Mouse (Mus musculus): Measurements from ENCODE around the gene Cxcl3. TPM values are rescaled to one million over a fixed set of nuclear protein-coding genes. Genes with fewer than 3 reads are reported as not detected.

The Cxcl3 gene
- 0.04 and 0.07 TPM in 2 replicates for polyA plus RNA-seq (2012)

- Histone ChIP-seq H3K4me3 (replicated peaks) (no peak within 1 kb of the TSS), H3K27me3 (ENCODE audit: control insufficient read depth) (peaks cover 3% of the 10 kb centered on the region; the same call in 1 of the 2 replicates), H3K36me3 (ENCODE audit: control insufficient read depth) (no peaks in the 10 kb centered on the region), H3K9me3 (ENCODE audit: control insufficient read depth, low read length) (no peaks in the 10 kb centered on the region), H3K4me1 (ENCODE audit: control insufficient read depth) (no peaks in the 10 kb centered on the region)
- no peak for TF ChIP-seq TAL1 (IDR thresholded peaks at IDR 0.05; ENCODE audit: low read length)
- no peak for TF ChIP-seq GATA1 (IDR thresholded peaks at IDR 0.05; ENCODE audit: low read length)
Observed at GRCm38 (mm10) chr5:90785659-90786588, at the start of gene Cxcl3. Gene Cxcl3 (plus strand): TSS chr5:90786103.

DNA sequence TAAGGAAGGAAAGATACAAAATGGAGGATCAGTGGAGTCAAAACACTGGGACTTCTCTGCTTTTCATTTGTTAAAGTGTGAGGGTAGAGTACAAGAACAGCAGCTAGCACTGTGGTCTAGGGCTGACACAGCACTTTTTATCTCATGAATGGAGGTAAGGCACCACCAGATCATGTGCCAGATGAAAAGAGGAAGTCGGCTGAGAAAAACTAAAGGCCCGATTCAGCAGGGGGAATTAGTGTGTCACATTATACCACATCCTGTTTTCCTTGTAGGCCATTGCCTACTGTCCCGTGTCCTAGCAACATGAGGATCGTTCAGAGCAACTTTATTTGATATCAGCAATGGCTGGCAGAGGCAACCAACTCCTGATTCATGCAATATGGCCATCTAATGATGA is 43.9 kb upstream of the Cxcl3 start:
- TF ChIP-seq TAL1 (IDR thresholded peaks at IDR 0.05; ENCODE audit: low read length) (no peak), GATA1 (IDR thresholded peaks at IDR 0.05; ENCODE audit: low read length) (no peak)
- no peaks in the 10 kb centered on the region for H3K36me3 ChIP-seq (ENCODE audit: control insufficient read depth)

GRCm38 (mm10) chr5:90753934-90754333 is 32.0 kb upstream of the Cxcl3 start:
- no peaks in the 10 kb centered on the region for H3K9me3 ChIP-seq (ENCODE audit: control insufficient read depth, low read length)
- TF ChIP-seq TAL1 (IDR thresholded peaks at IDR 0.05; ENCODE audit: low read length) (no peak), GATA1 (IDR thresholded peaks at IDR 0.05; ENCODE audit: low read length) (no peak)
- no peaks in the 10 kb centered on the region for H3K36me3 ChIP-seq (ENCODE audit: control insufficient read depth)
- H3K4me1 ChIP-seq (ENCODE audit: control insufficient read depth): no peaks in the 10 kb centered on the region
- H3K4me3 ChIP-seq (replicated peaks): no peak overlapping the region
- H3K27me3 ChIP-seq (ENCODE audit: control insufficient read depth): peaks cover 1% of the 10 kb centered on the region

More for the DNA sequence above, 43.9 kb upstream of the Cxcl3 start:
- Histone ChIP-seq H3K4me3 (replicated peaks) (no peak overlapping the region), H3K9me3 (ENCODE audit: control insufficient read depth, low read length) (no peaks in the 10 kb centered on the region), H3K4me1 (ENCODE audit: control insufficient read depth) (no peaks in the 10 kb centered on the region), H3K27me3 (ENCODE audit: control insufficient read depth) (no peaks in the 10 kb centered on the region)

GRCm38 (mm10) chr5:90758020-90758605 is 27.8 kb upstream of the Cxcl3 start:
- peaks cover 11% of the 10 kb centered on the region for H3K27me3 ChIP-seq (ENCODE audit: control insufficient read depth)
- no peak overlapping the region for H3K4me3 ChIP-seq (replicated peaks)
- no peaks in the 10 kb centered on the region for H3K9me3 ChIP-seq (ENCODE audit: control insufficient read depth, low read length)
- no peaks in the 10 kb centered on the region for H3K36me3 ChIP-seq (ENCODE audit: control insufficient read depth)
- TF ChIP-seq TAL1 (IDR thresholded peaks at IDR 0.05; ENCODE audit: low read length): no peak
- no peak for TF ChIP-seq GATA1 (IDR thresholded peaks at IDR 0.05; ENCODE audit: low read length)
- H3K4me1 ChIP-seq (ENCODE audit: control insufficient read depth): no peaks in the 10 kb centered on the region

DNA sequence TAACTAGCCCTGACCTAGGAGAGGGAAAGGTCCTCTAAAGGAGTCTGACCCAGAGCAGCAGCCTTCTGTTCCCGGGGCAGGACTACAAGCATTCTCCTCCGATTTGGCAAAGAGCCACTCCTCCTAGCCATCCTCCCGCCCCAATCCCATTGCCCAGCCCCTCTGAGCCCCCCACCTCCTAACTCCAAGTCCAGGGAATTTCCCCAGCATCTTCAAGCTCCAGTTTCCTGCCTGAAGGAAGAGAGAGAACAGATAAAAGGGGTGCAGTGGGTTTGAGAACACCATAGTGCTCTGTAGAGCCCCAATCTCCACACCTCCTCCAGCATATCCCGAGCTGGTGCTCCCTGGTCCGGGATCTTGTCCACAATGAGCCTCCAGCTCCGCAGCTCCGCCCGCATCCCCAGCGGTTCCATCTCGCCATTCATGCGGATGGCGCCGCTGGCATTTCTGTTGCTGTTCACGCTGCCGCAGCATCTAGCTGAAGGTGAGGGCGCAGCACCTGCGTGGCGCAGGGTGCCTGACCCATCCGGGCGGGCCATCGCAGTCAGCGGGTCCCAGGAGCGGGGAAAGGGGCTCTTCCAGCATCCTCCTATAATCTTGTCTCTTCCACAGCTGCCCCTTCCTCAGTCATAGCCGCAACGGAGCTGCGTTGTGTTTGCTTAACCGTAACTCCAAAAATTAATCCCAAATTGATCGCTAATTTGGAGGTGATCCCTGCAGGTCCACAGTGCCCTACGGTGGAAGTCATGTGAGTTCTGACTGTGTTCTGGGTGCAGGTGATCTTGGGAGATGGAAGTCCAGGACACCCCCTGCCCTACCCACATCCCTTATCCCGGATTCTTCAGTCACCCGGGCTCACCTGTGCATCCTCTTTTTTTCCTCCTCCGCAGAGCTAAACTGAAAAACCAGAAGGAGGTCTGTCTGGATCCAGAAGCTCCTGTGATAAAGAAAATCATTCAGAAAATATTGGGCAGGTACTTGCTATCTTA is 26.5 kb upstream of the Cxcl3 start, which contains the start of gene Cxcl5:
Gene Cxcl5, plus strand, starts transcription at position 284 of the 989 bp plus-strand sequence.
- H3K4me3 ChIP-seq (replicated peaks): no peak within 1 kb of the TSS
- no peaks in the 10 kb centered on the region for H3K9me3 ChIP-seq (ENCODE audit: control insufficient read depth, low read length)
- no peak for TF ChIP-seq TAL1 (IDR thresholded peaks at IDR 0.05; ENCODE audit: low read length)
- no peak for TF ChIP-seq GATA1 (IDR thresholded peaks at IDR 0.05; ENCODE audit: low read length)
- H3K27me3 ChIP-seq (ENCODE audit: control insufficient read depth): peaks cover 11% of the 10 kb centered on the region
- no peaks in the 10 kb centered on the region for H3K36me3 ChIP-seq (ENCODE audit: control insufficient read depth)
- no peaks in the 10 kb centered on the region for H3K4me1 ChIP-seq (ENCODE audit: control insufficient read depth)

GRCm38 (mm10) chr5:90760303-90760702 is 25.6 kb upstream of the Cxcl3 start:
- TF ChIP-seq GATA1 (IDR thresholded peaks at IDR 0.05; ENCODE audit: low read length) (no peak), TAL1 (IDR thresholded peaks at IDR 0.05; ENCODE audit: low read length) (no peak)
- no peak overlapping the region for H3K4me3 ChIP-seq (replicated peaks)
- no peaks in the 10 kb centered on the region for H3K36me3 ChIP-seq (ENCODE audit: control insufficient read depth)
- H3K4me1 ChIP-seq (ENCODE audit: control insufficient read depth): no peaks in the 10 kb centered on the region
- H3K27me3 ChIP-seq (ENCODE audit: control insufficient read depth): peaks cover 11% of the 10 kb centered on the region
- H3K9me3 ChIP-seq (ENCODE audit: control insufficient read depth, low read length): no peaks in the 10 kb centered on the region

DNA sequence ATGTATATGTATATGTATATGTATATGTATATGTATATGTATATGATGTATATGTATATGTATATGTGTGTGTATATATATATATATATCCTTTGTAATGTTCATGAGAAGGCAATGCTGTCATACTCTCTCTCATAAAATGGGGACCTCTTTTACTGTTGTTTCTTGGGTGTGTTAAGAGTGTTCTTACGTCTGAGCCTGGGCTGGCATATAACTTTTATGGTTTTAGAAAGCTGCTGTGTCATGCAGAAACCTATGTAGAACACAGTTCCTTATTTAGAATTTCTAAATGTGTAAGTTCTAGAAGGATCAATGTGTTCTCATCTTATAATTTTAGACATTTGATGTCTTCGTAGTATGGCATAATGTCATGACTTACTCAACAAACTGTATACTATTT is 25.1 kb upstream of the Cxcl3 start:
- TF ChIP-seq TAL1 (IDR thresholded peaks at IDR 0.05; ENCODE audit: low read length) (no peak), GATA1 (IDR thresholded peaks at IDR 0.05; ENCODE audit: low read length) (no peak)
- no peaks in the 10 kb centered on the region for H3K4me1 ChIP-seq (ENCODE audit: control insufficient read depth)
- peaks cover 11% of the 10 kb centered on the region for H3K27me3 ChIP-seq (ENCODE audit: control insufficient read depth)
- no peaks in the 10 kb centered on the region for H3K9me3 ChIP-seq (ENCODE audit: control insufficient read depth, low read length)
- H3K36me3 ChIP-seq (ENCODE audit: control insufficient read depth): no peaks in the 10 kb centered on the region
- no peak overlapping the region for H3K4me3 ChIP-seq (replicated peaks)

DNA sequence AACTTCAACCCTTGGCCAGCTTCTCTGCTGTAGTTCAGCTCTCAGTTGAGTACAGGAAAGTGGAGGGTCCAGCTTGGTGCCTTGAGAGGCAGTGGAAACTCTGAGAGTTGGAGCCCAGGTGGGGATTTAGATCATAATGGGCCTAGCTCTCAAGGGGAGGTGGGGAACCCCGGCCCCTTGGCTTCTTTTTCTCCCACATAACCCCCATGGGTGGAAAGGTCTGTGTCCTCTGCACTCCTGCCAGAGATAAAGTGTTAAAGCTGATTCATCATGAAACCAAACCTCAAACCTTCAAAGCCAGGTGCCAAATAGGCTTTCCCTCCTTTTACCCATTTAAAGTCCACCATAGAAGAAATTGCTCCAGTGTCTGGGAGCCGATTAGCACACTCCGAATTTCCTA is 24.1 kb upstream of the Cxcl3 start:
- no peak overlapping the region for H3K4me3 ChIP-seq (replicated peaks)
- H3K9me3 ChIP-seq (ENCODE audit: control insufficient read depth, low read length): no peaks in the 10 kb centered on the region
- no peak for TF ChIP-seq GATA1 (IDR thresholded peaks at IDR 0.05; ENCODE audit: low read length)
- no peak for TF ChIP-seq TAL1 (IDR thresholded peaks at IDR 0.05; ENCODE audit: low read length)
- peaks cover 11% of the 10 kb centered on the region for H3K27me3 ChIP-seq (ENCODE audit: control insufficient read depth)
- no peaks in the 10 kb centered on the region for H3K4me1 ChIP-seq (ENCODE audit: control insufficient read depth)
- no peaks in the 10 kb centered on the region for H3K36me3 ChIP-seq (ENCODE audit: control insufficient read depth)

All from erythroblast, embryonic 14.5 days (primary cell).